Mouse (Mus musculus) ES-E14 (cell line): Measurements from ENCODE around the gene Gm3448.
"Not testable (repeated sequence)": the region's sequence is repeated elsewhere in the genome, so short reads cannot be mapped to it uniquely, and the experiment has no call there.

ENCODE experiments used
- CHD2 ChIP-seq: IDR thresholded peaks from 2 replicates; pipeline ENCODE4 v1.6.1; 2014; ENCODE audit warnings: mild to moderate bottlenecking, low read depth, low read length, inconsistent platforms
- HCFC1 ChIP-seq: IDR thresholded peaks from 2 replicates; pipeline ENCODE4 v1.6.1; 2012; ENCODE audit warnings: low read length, inconsistent platforms, borderline replicate concordance; ENCODE audit not compliant: insufficient read depth
- MAFK ChIP-seq: IDR thresholded peaks from 2 replicates; pipeline ENCODE4 v1.6.1; 2014; ENCODE audit warnings: mild to moderate bottlenecking, low read depth, low read length, inconsistent platforms; ENCODE audit not compliant: insufficient read depth
- ZC3H11A ChIP-seq: IDR thresholded peaks from 2 replicates; pipeline ENCODE4 v1.6.1; 2012; ENCODE audit warnings: low read depth, mild to moderate bottlenecking, inconsistent platforms, low read length, borderline replicate concordance
- ZNF384 ChIP-seq: IDR thresholded peaks from 2 replicates; pipeline ENCODE4 v1.6.1; 2012; ENCODE audit warnings: low read depth, low read length, inconsistent platforms

- TF ChIP-seq CHD2, ZC3H11A, HCFC1, MAFK, ZNF384: not testable (repeated sequence)
Measured at GRCm38 (mm10) chr17:15040455-15040854, 882 bp downstream of the Gm3448 start.
